Mouse (Mus musculus): ENCODE measurements at regions not wholly inside any gene's neighbourhood (a gene's known extent, or its start where the extent isn't known, plus 50 kb on each side); places are given as distances from the start of the nearest gene placed in this dataset.
A peak's percentile ranks its signal among the peaks of the same experiment; 100 is the strongest.

- Histone ChIP-seq H3K27ac (replicated peaks) (peak overlapping the region; percentile 52), H3K4me3 (replicated peaks) (no peak overlapping the region), H3K4me2 (replicated peaks) (no peak overlapping the region), H3K27me3 (no peaks in the 10 kb centered on the region), H3K9ac (no peak overlapping the region), H3K36me3 (no peaks in the 10 kb centered on the region), H3K4me1 (peaks cover 11% of the 10 kb centered on the region; the same call in 1 of the 2 replicates), H3K9me3 (replicated peaks) (no peaks in the 10 kb centered on the region)
- no peak for ATAC-seq (ENCODE audit: insufficient number of reproducible peaks, low FRiP score, low TSS enrichment, low read depth)
- 49% methylated on average over 3 of the region's 3 CpGs for WGBS
Observed at GRCm38 (mm10) chr2:61347451-61347850, 230.9 kb upstream of the Tank start.

DNA sequence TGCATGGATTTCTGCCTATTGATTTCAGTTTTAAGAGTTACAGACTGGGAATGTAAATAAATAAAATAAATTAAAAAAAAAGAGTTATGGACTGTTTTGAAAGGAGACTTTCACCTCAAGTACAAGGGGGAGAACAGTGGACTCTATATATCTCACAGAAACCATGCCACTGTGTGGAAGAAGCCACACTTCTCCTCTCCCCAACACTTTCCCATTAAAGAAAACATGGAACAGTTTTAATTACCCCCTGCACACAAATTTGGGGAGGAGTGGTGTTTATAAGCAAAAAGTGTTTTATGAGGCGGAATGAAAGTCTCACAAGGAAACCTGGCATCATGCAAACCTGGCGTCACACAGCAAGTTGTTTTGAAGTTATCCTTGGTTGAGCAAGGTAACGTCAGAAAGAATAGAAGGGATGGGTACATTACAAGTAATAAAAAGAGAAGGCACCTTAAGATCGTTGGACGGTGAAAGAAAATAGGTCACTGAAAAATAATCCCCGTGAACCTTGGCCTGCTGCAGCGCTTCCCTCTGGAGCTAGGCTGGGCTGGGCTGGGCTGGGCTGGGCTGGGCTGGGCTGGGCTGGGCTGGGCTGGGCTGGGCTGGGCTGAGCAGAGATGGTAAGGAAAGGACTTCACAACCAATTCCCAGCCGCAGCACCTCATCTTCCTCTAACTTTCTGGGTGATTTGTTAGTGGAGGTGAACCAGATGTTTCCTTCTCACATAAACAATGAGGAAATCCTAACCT lies 232.2 kb upstream of the Tank start:
- Histone ChIP-seq H3K36me3 (no peaks in the 10 kb centered on the region), H3K27me3 (no peaks in the 10 kb centered on the region), H3K4me2 (replicated peaks) (no peak overlapping the region), H3K4me1 (peaks cover 11% of the 10 kb centered on the region; the same call in 1 of the 2 replicates), H3K9ac (no peak overlapping the region), H3K27ac (replicated peaks) (no peak overlapping the region), H3K4me3 (replicated peaks) (no peak overlapping the region), H3K9me3 (replicated peaks) (no peaks in the 10 kb centered on the region)
- 52% methylated on average over 8 of the region's 8 CpGs for WGBS
- ATAC-seq (ENCODE audit: insufficient number of reproducible peaks, low FRiP score, low TSS enrichment, low read depth) = no peak

- 70% methylated on average over 7 of the region's 7 CpGs for WGBS
- peaks cover 11% of the 10 kb centered on the region; the same call in 1 of the 2 replicates for H3K4me1 ChIP-seq
- no peak overlapping the region for H3K27ac ChIP-seq (replicated peaks)
- no peak overlapping the region for H3K4me2 ChIP-seq (replicated peaks)
- no peak for ATAC-seq (ENCODE audit: insufficient number of reproducible peaks, low FRiP score, low TSS enrichment, low read depth)
- no peaks in the 10 kb centered on the region for H3K27me3 ChIP-seq
- H3K9me3 ChIP-seq (replicated peaks) = no peaks in the 10 kb centered on the region
- H3K9ac ChIP-seq = no peak overlapping the region
- H3K36me3 ChIP-seq = no peaks in the 10 kb centered on the region
- no peak overlapping the region for H3K4me3 ChIP-seq (replicated peaks)
Observed at GRCm38 (mm10) chr2:61345311-61345710, 233.1 kb upstream of the Tank start.

GRCm38 (mm10) chr2:61344556-61345131 lies 233.7 kb upstream of the Tank start:
- Histone ChIP-seq H3K27me3 (no peaks in the 10 kb centered on the region), H3K4me2 (replicated peaks) (no peak overlapping the region), H3K36me3 (no peaks in the 10 kb centered on the region), H3K4me1 (peaks cover 11% of the 10 kb centered on the region; the same call in 1 of the 2 replicates), H3K27ac (replicated peaks) (no peak overlapping the region), H3K4me3 (replicated peaks) (no peak overlapping the region), H3K9me3 (replicated peaks) (no peaks in the 10 kb centered on the region), H3K9ac (no peak overlapping the region)
- WGBS = 74% methylated on average over 16 of the region's 16 CpGs
- no peak for ATAC-seq (ENCODE audit: insufficient number of reproducible peaks, low FRiP score, low TSS enrichment, low read depth)

DNA sequence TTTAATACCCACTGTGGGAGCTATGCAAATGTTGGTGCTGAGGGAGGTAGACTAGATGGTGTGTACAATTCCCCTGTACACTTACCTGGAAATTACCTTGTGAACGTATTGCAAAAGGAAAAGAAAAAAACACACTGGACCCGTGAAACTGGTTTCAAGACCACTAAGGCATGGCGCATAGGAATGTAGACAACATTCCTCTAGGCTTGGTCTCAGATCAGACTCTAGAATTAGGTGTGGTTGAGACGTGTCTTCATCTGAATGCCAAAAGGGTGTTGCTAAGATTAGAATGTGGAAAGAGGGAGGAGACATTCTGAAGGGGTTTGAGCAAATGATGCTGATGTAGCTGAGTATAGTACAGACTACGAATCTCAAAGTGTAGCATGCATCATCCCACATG lies 237.1 kb upstream of the Tank start:
- ATAC-seq (ENCODE audit: insufficient number of reproducible peaks, low FRiP score, low TSS enrichment, low read depth) = no peak
- Histone ChIP-seq H3K9ac (no peak overlapping the region), H3K4me3 (replicated peaks) (no peak overlapping the region), H3K27ac (replicated peaks) (no peak overlapping the region), H3K4me1 (peaks cover 5% of the 10 kb centered on the region; the same call in 1 of the 2 replicates), H3K36me3 (no peaks in the 10 kb centered on the region), H3K27me3 (no peaks in the 10 kb centered on the region), H3K9me3 (replicated peaks) (no peaks in the 10 kb centered on the region), H3K4me2 (replicated peaks) (no peak overlapping the region)
- 58% methylated on average over 5 of the region's 5 CpGs for WGBS

GRCm38 (mm10) chr2:61319226-61319625 lies 259.2 kb upstream of the Tank start:
- Histone ChIP-seq H3K4me2 (replicated peaks) (no peak overlapping the region), H3K9me3 (replicated peaks) (no peaks in the 10 kb centered on the region), H3K36me3 (no peaks in the 10 kb centered on the region), H3K27me3 (no peaks in the 10 kb centered on the region), H3K27ac (replicated peaks) (no peak overlapping the region), H3K4me1 (no peaks in the 10 kb centered on the region), H3K4me3 (replicated peaks) (no peak overlapping the region), H3K9ac (no peak overlapping the region)
- WGBS = 83% methylated on average over 4 of the region's 4 CpGs
- ATAC-seq (ENCODE audit: insufficient number of reproducible peaks, low FRiP score, low TSS enrichment, low read depth) = no peak

DNA sequence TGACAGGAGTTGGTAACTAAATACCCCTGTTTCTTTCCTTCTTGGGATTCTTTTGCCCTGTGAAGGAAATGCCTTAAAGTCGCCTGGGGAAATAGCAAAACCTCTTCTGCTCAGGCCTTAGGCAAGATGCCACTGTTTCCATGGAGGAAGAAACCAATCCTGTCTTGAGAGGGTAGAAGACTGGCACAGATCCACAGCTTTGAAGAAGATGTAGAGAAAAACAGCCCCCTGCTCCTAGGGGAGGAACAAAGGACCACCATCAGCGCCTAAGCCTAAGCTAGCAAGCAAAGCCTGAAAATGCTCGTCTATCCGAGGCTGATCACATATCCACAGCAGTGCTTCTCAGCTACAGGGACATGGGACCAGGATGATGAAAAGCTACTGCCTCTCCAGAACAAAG lies 268.0 kb upstream of the Tank start:
- no peak overlapping the region for H3K27ac ChIP-seq (replicated peaks)
- no peaks in the 10 kb centered on the region for H3K36me3 ChIP-seq
- peaks cover 6% of the 10 kb centered on the region; the same call in 1 of the 2 replicates for H3K4me1 ChIP-seq
- H3K27me3 ChIP-seq = no peaks in the 10 kb centered on the region
- H3K4me2 ChIP-seq (replicated peaks) = no peak overlapping the region
- 36% methylated on average over 4 of the region's 4 CpGs for WGBS
- no peak overlapping the region for H3K9ac ChIP-seq
- no peak for ATAC-seq (ENCODE audit: insufficient number of reproducible peaks, low FRiP score, low TSS enrichment, low read depth)
- no peaks in the 10 kb centered on the region for H3K9me3 ChIP-seq (replicated peaks)
- H3K4me3 ChIP-seq (replicated peaks) = no peak overlapping the region

GRCm38 (mm10) chr2:61309219-61309618 lies 269.2 kb upstream of the Tank start:
- H3K9me3 ChIP-seq (replicated peaks) = no peaks in the 10 kb centered on the region
- WGBS = 63% methylated on average over 2 of the region's 2 CpGs
- H3K27me3 ChIP-seq = no peaks in the 10 kb centered on the region
- H3K4me3 ChIP-seq (replicated peaks) = no peak overlapping the region
- no peak for ATAC-seq (ENCODE audit: insufficient number of reproducible peaks, low FRiP score, low TSS enrichment, low read depth)
- H3K27ac ChIP-seq (replicated peaks) = 0 out of 2 replicates have a peak overlapping the region, but pooled peaks have one; percentile 6
- H3K36me3 ChIP-seq = no peaks in the 10 kb centered on the region
- H3K4me2 ChIP-seq (replicated peaks) = no peak overlapping the region
- H3K4me1 ChIP-seq = peaks cover 6% of the 10 kb centered on the region; the same call in 1 of the 2 replicates
- H3K9ac ChIP-seq = no peak overlapping the region

GRCm38 (mm10) chr2:61297135-61297534 lies 281.2 kb upstream of the Tank start:
- whole genome bisulfite sequencing = 57% methylated on average over 5 of the region's 5 CpGs
- H3K27ac ChIP-seq (replicated peaks) = no peak overlapping the region

DNA sequence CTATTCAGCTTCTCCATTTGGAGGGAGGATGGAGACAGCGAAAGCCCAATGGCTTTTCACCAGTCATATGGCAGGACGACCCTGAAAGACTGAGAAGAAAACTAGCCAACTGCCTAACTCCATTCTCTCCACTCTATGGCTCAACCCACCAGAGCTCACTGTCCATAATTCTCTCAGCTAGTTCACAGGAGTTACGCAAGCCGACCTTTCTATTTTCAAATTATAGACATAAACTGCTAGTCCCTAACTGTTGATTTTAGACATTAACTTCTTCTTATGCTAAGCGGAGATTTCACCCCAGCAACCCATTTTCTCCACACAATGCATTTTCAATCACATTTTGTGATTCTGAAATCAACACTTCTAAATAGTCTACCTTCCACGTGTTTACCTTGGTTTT lies 281.8 kb upstream of the Tank start:
- H3K36me3 ChIP-seq = no peaks in the 10 kb centered on the region
- H3K27ac ChIP-seq (replicated peaks) = no peak overlapping the region
- H3K9ac ChIP-seq = no peak overlapping the region
- no peaks in the 10 kb centered on the region for H3K9me3 ChIP-seq (replicated peaks)
- no peaks in the 10 kb centered on the region for H3K4me1 ChIP-seq
- no peak overlapping the region for H3K4me2 ChIP-seq (replicated peaks)
- WGBS = 85% methylated on average over 6 of the region's 6 CpGs
- no peaks in the 10 kb centered on the region for H3K27me3 ChIP-seq
- ATAC-seq (ENCODE audit: insufficient number of reproducible peaks, low FRiP score, low TSS enrichment, low read depth) = no peak
- no peak overlapping the region for H3K4me3 ChIP-seq (replicated peaks)

More at GRCm38 (mm10) chr2:61297135-61297534, 281.2 kb upstream of the Tank start:
- Histone ChIP-seq H3K4me3 (replicated peaks) (no peak overlapping the region), H3K9me3 (replicated peaks) (no peaks in the 10 kb centered on the region), H3K4me2 (replicated peaks) (no peak overlapping the region), H3K9ac (no peak overlapping the region), H3K27me3 (no peaks in the 10 kb centered on the region), H3K36me3 (no peaks in the 10 kb centered on the region), H3K4me1 (no peaks in the 10 kb centered on the region)
- no peak for ATAC-seq (ENCODE audit: insufficient number of reproducible peaks, low FRiP score, low TSS enrichment, low read depth)

- no peak for ATAC-seq (ENCODE audit: insufficient number of reproducible peaks, low FRiP score, low TSS enrichment, low read depth)
- 0 out of 2 replicates have a peak overlapping the region, but pooled peaks have one; percentile 34 for H3K27ac ChIP-seq (replicated peaks)
- no peak overlapping the region for H3K9ac ChIP-seq
- H3K9me3 ChIP-seq (replicated peaks) = no peaks in the 10 kb centered on the region
- no peak overlapping the region for H3K4me2 ChIP-seq (replicated peaks)
- H3K36me3 ChIP-seq = no peaks in the 10 kb centered on the region
- H3K4me1 ChIP-seq = no peaks in the 10 kb centered on the region
- 32% methylated on average over 6 of the region's 6 CpGs for WGBS
- no peak overlapping the region for H3K4me3 ChIP-seq (replicated peaks)
- H3K27me3 ChIP-seq = no peaks in the 10 kb centered on the region
Observed at GRCm38 (mm10) chr2:61295261-61295964, 283.0 kb upstream of the Tank start.

Data from embryonic facial prominence, embryonic 15.5 days (tissue).